Mouse (Mus musculus) c-Kit-positive CD71-positive TER-119-positive erythroid progenitor cells, embryonic 14.5 days (primary cell): Measurements from ENCODE around the gene Siah2.

Experiments used
- DNase-seq: peaks from one replicate; pipeline ENCODE4 v3.0.0-alpha.2; 2013; ENCODE audit warnings: low spot score

Siah2 gene

GRCm38 (mm10) chr3:58660636-58661035, 31.6 kb downstream of the Siah2 start:
- no peak for DNase-seq

GRCm38 (mm10) chr3:58657356-58657755, 34.8 kb downstream of the Siah2 start:
- peak; percentile 50 for DNase-seq

DNA sequence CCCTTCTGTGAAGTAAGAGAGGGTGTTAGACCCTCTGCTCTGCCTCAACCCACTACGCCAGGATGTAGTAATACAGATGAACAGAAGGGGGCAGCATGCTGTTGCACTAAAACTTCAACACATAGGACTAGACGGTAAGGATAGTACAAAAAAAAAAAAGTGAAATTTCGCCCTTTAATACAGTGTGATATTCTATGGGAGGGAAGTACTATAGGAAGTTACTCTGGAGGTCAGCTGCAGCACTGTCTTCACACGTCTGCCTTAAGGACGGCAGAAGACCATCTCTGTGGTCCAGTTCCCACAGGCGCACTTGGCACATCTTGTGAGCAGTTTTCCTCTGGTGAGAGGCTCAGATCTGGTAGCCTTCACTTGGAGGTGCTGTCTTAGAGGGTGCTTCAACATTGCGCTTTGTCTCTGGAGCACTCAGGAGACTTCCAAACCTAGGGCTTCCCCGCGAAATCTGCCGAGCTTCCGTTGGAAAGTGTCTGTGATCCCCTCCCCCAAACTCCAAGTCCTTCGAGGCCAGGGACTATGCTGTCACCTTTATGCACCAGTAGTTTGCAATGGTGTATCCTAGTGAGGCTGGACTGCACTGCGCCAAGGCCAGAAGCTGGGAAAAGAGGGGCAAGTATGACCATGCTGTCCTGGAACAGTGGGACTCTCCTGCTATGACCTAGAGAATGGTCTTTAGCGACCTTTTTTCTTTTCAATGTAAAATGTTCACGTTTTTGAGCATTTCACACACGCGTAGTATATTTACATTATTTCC, 36.7 kb downstream of the Siah2 start:
- DNase-seq: peak; percentile 33

- DNase-seq: no peak
Measured at GRCm38 (mm10) chr3:58653907-58654306, 38.3 kb downstream of the Siah2 start.

GRCm38 (mm10) chr3:58650328-58650727, 41.9 kb downstream of the Siah2 start:
- no peak for DNase-seq

DNA sequence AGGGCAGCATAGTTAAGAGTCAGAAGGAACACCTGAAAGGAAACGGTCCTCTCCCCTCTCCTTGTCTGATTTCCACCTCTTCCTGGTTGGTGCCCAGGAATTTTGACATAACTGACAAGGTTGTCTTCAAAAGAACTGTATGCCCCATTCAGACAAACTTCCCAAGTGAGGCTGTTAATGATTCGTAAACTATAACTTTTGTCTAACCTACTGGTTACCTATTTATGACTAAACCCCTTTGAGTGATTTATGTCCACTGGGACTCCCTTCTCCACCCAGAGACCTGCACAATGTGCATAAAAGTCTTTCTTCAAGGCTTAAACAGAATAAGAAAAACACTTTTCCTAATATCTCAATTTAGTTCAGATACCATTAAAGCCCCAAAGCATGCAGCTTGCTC, 45.0 kb downstream of the Siah2 start:
- DNase-seq: no peak

DNA sequence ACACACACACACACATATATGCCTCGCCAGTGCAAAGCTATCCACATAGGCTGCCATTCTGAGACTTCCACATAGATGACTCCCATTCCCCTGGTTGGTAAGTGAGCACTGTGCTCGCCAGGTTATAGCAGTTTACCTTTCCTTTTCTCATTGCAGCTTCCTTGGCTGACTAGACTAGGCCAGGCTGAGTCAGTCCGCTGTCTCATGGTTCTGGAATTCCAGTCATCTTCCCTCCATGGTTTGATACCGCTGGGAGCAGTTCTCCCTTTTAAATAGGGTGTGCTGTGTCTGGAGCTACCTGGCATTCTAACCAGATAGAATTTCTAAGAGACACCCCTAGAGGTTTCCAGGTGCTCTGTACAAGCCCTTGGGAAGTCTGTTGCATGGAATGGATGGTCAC, 46.0 kb downstream of the Siah2 start:
- DNase-seq: no peak

GRCm38 (mm10) chr3:58636406-58637295, 55.5 kb downstream of the Siah2 start, which contains the start of gene Erich6:
TSS of gene Erich6 (minus strand) at chr3:58637207.
- no peak for DNase-seq

DNA sequence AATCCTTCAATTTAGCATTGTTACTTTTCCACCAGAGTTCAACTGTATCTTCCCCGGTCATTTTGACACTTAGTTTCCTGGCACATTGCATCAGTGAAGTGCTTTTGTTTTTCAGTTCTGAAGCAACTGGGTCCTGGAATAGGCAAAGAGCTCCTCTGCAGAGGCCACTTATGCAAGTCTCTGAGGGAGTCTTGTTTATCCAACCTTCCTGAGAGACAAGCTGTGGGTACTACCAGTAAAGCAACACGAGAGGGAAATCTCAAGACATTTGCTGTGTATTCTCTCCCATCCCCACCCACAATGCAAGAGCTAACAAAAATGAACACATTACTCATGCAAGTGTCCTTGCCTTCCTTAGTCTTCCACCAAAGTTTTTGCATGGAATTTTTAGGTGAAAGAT, 60.5 kb downstream of the Siah2 start:
- no peak for DNase-seq

GRCm38 (mm10) chr3:58624981-58625380, 67.2 kb downstream of the Siah2 start:
- no peak for DNase-seq
